Mouse (Mus musculus) left cerebral cortex, adult 2 months (tissue): ENCODE measurements at regions not wholly inside any gene's neighbourhood (a gene's known extent, or its start where the extent isn't known, plus 50 kb on each side); places are given as distances from the start of the nearest gene placed in this dataset.

ENCODE experiments used
- DNase-seq, 2 experiments: peaks; one replicate each; pipeline ENCODE4 v3.0.0; 2021 to 2022; ENCODE audit warnings: low spot score in 2 of 2, mixed read lengths in 1 of 2; ENCODE audit errors: extremely low spot score in 1 of 2
- H3K27ac ChIP-seq: fragments of 200-600 bp; 2 replicates; pipeline ENCODE4 v1.8.1; 2022
- H3K4me3 ChIP-seq: fragments of 200-600 bp; 2 replicates; pipeline ENCODE4 v1.8.1; 2022
- CTCF ChIP-seq: fragments of 200-600 bp; IDR thresholded peaks from 2 replicates; pipeline ENCODE4 v1.8.1; 2022; ENCODE audit warnings: antibody characterized with exemption, mild to moderate bottlenecking, moderate library complexity
- intact Hi-C: fragments of 180-260 bp; cut with DNase I; formaldehyde crosslinking; loops from one replicate; pipeline ENCODE4 v1.15.1; 2025

DNA sequence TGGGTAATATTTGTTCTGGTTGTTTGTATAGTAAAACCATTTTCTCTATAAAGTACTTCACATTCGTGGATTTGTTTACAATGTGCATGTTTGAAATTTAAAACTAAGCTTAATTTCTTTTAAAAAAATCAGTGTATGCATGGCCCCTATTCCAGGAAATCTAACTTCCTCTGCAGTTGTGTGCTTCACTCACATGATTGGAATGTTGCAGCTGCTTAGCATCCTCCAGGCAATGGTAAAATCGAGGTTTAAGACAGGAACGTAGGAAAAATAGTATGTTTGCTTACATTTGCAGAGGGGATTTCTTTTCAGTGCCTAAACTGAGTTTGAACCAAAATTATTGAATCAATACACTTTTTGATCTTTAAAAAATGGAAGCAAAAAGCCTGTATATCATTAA, 217.5 kb downstream of the Ptprc start:
- H3K4me3 ChIP-seq, result no peak overlapping the region
- no peak overlapping the region for H3K27ac ChIP-seq
- no peak for TF ChIP-seq CTCF
- DNase-seq, result no peak
- intact Hi-C loops, result no loop called here

DNA sequence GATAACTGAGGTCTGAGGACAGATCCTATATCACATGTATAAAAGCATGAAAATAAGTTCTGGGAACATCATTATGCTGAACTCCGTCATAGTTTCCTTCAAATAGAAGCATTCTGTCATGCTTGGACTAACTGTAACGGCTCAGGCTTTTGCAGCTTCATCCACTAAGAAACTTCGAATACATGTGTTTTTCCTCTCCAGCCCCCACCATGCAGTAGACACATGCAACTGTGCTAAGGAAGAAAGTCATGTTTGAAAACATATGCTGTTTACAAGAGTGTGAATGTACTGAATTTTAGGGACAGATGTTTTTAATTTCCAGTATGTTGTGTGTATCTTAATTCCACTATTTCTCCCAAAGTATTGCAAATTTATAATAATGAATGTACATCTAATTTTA, 219.5 kb downstream of the Ptprc start:
- TF ChIP-seq CTCF, result no peak
- no peak for DNase-seq
- intact Hi-C loops, result no loop called here
- Histone ChIP-seq H3K27ac (no peak overlapping the region), H3K4me3 (no peak overlapping the region)

DNA sequence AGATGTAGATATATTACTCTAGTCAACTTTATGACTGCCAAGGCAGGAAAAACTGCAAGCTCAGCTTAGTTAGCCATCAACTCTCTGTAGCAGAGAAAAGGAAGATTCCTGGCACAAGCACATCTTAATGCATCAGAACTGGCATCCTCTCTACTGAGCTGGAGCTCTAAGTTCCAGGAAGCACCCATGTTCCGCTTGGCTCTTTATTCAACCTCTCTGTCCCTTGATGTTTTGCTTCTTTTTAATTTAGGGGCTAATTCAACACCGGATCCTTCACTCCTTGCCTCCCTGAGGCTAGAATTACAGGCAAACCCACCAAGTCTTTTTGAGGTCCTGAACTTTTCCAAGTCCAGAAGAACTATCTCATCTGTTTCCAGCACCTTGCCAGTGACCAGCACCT, 220.4 kb downstream of the Ptprc start:
- Histone ChIP-seq H3K4me3 (no peak overlapping the region), H3K27ac (no peak overlapping the region)
- intact Hi-C loops, result no loop called here
- no peak for DNase-seq
- no peak for TF ChIP-seq CTCF

DNA sequence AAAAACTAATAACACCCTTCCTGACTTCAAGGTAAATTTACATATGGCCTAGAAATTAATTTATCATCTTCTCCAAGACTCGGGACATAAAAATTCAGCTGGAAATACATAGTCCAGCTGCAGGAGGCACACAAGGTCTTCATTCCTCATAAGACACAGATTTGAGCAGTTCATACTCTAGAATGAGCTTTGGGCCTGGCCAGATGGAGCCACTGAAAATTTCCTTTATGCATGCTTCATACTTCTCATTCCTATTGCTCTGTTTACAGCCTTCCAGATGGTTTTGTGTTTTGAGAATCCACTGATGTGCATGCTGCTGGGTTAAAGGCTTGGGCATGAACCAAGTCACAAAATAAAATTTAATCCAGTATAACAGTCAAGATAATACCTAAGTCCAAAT, 222.1 kb downstream of the Ptprc start:
- DNase-seq, result no peak
- no peak for TF ChIP-seq CTCF
- no peak overlapping the region for H3K4me3 ChIP-seq
- H3K27ac ChIP-seq, result no peak overlapping the region
- intact Hi-C loops, result no loop called here

DNA sequence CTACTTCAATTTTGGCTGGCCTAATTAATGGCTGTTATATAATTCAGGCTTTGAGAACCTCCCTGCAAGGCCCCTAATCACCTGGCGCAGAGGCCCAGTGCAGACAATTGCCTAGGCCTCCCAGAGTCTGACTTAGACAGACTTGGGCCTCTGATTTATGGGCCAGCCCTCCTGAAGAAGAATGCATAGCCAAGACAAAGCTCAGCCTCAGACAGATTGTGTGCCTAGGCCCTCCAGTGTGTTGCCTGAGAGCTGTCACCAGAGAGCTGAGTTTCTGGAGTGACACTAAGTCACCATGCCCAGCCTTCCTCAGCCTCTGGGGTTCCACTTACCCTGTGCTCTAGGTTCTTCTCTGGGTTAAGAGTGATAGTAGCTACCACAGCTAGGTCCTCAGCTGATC, 222.7 kb downstream of the Ptprc start:
- no peak for TF ChIP-seq CTCF
- intact Hi-C loops, result no loop called here
- no peak overlapping the region for H3K27ac ChIP-seq

DNA sequence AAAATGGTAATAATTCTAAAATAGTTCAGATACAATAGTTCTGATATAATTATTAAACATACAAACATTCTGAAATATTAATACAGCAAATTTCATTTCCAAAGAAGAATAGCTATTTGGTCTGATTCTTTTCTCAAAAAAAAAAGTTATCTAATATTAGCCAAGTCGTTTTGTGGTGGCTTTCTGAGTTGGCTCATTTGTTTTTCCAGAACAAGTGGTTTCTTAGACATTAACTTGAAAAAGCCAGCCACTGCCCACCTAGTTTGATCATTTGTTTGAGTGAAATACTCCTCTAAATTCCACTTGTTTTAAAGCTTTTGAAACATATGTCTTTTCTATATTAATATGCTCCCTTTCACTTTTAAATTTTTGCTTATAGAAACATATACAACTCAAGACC, 227.6 kb downstream of the Ptprc start:
- TF ChIP-seq CTCF, result no peak
- H3K4me3 ChIP-seq, result no peak overlapping the region
- no peak for DNase-seq
- no peak overlapping the region for H3K27ac ChIP-seq
- intact Hi-C loops, result no loop called here

More for the DNA sequence above, 222.7 kb downstream of the Ptprc start:
- no peak for DNase-seq
- H3K4me3 ChIP-seq, result no peak overlapping the region

DNA sequence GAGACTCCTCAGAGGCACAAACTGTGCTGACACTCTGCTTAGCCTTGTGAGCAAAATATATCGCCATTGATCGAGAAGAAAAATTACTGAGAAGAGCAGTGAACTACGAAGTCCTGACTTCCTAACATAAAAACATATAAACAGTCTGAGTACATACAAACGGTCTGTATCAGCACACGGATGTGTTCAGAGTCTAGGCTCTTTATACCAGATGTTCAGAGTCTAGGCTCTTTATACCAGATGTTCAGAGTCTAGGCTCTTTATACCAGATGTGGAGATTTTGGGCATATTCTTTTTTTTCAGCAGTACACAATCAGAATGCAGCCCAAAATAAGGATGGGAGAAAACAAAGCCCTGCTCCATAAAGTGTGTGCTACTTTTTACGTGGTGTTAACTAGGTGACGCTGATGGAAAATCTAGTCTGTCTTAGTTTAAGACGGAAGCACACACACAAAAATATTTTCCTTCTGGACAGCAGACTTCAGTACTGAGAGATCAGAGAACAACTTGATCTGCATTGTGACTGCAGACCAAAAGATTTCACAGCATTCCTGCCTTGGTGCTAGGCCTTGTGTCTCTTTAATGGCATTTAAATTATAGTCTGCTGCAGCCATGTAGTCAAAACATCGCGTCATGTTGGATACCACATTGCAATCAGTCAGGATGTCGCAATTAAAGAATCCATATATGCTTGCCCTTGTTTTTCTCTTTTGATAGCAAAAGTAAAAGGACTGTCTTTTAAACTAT, 233.6 kb downstream of the Ptprc start:
- H3K27ac ChIP-seq, result peak overlapping the region; percentile 47
- intact Hi-C loops, result loop anchor here (2.0 kb wide), 1 partner anchor 25 kb away; no protein-coding TSS in a partner anchor
- no peak for DNase-seq
- no peak for TF ChIP-seq CTCF
- no peak overlapping the region for H3K4me3 ChIP-seq

DNA sequence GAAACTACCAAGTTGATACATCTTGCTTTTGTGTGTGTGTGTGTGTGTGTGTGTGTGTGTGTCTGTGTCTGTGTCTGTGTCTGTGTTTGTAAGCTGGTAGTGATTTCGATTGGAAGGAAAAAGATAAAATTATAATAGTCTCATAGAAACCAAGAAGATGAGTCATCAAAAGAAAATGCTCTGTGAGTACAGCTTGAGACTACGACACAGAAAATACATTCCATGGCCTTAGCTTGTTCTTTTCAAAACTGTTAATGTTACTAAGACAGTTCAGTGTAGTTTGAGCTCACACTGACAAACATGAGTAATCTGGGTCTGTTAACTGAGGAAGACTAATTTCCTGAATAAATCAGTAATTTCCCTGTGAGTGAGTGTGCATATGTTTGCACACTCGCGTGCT, 239.8 kb downstream of the Ptprc start:
- no peak for TF ChIP-seq CTCF
- DNase-seq, result no peak
- intact Hi-C loops, result no loop called here
- no peak overlapping the region for H3K4me3 ChIP-seq
- no peak overlapping the region for H3K27ac ChIP-seq

DNA sequence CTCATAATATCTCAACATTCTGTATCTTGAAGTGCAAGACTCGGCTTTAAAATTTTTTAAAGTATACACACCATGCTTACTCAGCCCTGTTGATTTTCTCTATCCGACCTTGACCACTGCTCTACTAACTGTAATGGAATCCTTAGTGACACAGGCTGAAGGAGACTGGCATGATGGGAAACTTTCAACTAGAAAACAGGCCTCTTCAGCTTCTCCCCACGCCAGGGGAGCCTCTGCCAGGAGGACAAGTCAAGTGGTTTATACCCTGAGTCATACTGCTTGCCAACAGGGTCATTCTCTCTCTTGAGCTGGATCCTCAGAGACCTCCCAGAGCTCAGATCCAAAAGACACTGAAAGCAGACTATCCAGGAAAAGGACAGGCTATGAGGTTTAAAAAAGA, 245.7 kb downstream of the Ptprc start:
- intact Hi-C loops, result no loop called here
- H3K27ac ChIP-seq, result no peak overlapping the region
- DNase-seq, result no peak

DNA sequence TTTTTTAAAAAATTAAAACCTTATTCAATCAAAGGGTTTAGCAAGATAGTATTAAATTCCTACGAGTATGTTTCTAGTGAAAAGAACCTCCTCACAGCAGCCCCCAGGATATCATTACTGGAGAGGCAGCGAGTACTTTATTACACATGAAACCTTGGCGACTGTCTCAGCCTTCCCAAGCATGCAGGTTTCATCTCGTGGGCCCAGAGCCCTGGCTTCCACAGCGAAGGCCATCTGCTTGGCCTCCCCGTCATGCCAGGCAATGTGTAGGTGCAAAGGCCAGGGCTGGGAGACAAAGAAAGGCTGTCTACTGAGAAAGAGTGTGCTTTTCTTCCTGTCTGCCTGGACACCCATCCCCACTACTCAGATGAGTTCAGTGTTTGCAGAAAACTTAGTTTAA, 247.0 kb downstream of the Ptprc start:
- intact Hi-C loops, result no loop called here
- DNase-seq, result no peak
- no peak overlapping the region for H3K4me3 ChIP-seq
- H3K27ac ChIP-seq, result peak overlapping the region; percentile 56
- no peak for TF ChIP-seq CTCF

More for the DNA sequence above, 245.7 kb downstream of the Ptprc start:
- no peak for TF ChIP-seq CTCF
- H3K4me3 ChIP-seq, result no peak overlapping the region

DNA sequence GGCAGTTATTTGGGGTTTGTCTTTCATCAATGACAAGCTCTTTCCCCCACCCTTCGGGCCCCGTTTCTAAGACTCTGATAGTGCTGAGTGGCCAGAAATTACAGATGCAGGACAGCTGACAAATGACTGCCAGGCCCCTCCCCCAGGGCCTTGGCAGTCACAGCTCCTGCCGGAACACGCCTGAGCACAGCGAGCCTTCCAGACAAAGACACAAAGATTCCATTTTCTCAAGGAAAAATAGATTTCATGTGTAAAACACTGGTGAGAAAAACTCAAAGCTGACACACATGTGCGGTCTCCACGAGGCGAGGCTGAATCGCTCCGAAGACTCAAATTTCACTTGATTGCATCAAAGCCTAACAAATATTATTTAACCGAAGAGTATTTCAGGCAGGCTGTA, 247.6 kb downstream of the Ptprc start:
- Histone ChIP-seq H3K4me3 (peak overlapping the region; percentile 2; the same call in 1 of the 2 replicates), H3K27ac (peak overlapping the region; percentile 56)
- DNase-seq, result peak in 1 of 2 experiments; percentile 26
- TF ChIP-seq CTCF, result no peak
- intact Hi-C loops, result no loop called here

DNA sequence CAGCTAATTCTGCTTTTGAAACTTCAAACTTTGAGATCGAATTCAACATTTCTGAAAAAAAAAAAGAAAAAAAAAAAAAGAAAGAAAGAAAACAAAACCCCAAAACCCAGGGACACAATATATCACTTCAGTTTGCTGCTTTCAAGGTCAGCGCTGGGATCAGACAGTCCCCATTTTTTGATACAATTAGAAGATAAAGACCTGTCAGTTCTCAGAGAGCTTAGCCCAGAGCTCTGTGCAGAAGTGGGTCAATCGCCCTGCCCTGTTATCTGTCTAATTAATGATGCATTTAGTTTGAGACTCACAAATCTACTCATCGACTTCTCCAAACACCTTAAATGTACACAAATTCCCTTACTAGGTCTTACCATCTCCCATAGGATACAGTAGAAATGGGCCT, 249.2 kb downstream of the Ptprc start:
- TF ChIP-seq CTCF, result no peak
- no peak overlapping the region for H3K4me3 ChIP-seq
- intact Hi-C loops, result no loop called here
- H3K27ac ChIP-seq, result no peak overlapping the region
- DNase-seq, result no peak

DNA sequence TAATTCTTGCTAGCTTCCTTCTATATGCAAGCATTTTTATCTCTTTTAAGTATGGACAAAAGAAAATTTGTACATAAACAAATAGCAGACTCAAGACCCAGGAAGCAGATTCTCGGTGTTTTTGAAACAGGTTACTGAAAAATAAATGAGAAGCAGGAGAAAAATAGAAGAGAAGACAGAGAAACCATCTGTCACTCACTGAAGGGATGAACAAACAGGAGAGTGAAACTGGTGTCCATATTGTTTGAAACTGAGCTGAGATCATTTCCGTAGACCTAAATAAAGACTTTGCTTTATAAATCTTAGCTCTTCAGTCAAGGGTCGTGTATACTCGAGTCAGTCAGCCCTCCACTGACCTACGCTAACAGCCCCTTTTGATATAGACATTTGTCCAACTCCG, 251.4 kb downstream of the Ptprc start:
- Histone ChIP-seq H3K4me3 (no peak overlapping the region), H3K27ac (0 out of 2 replicates have a peak overlapping the region, but pooled peaks have one; percentile 11)
- intact Hi-C loops, result no loop called here
- no peak for DNase-seq
- TF ChIP-seq CTCF, result no peak
